Mouse (Mus musculus): ENCODE results near the gene Col4a3. TPM values are rescaled to one million over a fixed set of nuclear protein-coding genes. Genes with fewer than 3 reads are reported as not detected.

Gene Col4a3
- polyA plus RNA-seq, 1 experiment from 2014 or later = 21.9 TPM

- 25% methylated on average over 5 of the region's 5 CpGs for WGBS
- Histone ChIP-seq H3K9ac (ENCODE audit: low read depth, low read length) (no peak overlapping the region), H3K4me3 (replicated peaks; ENCODE audit: low read depth, low read length) (no peak overlapping the region), H3K4me2 (ENCODE audit: low read length) (no peak overlapping the region), H3K9me3 (replicated peaks; ENCODE audit: low read length) (no peaks in the 10 kb centered on the region), H3K27ac (peak overlapping the region; percentile 74), H3K4me1 (replicated peaks; ENCODE audit: insufficient read depth, low read length) (peaks cover 19% of the 10 kb centered on the region), H3K27me3 (ENCODE audit: insufficient read depth, low read length) (no peaks in the 10 kb centered on the region), H3K36me3 (ENCODE audit: insufficient read depth, low read length) (no peaks in the 10 kb centered on the region)
- DNase-seq (ENCODE audit: low spot score) (no peak), ATAC-seq (replicated peaks; ENCODE audit: low FRiP score, low read depth) (no peak; the same call in 1 of the 2 replicates)
- TF ChIP-seq CTCF (IDR thresholded peaks at IDR 0.05; ENCODE audit: low read depth) = no peak
Observed at GRCm38 (mm10) chr1:82618001-82618400, 31.3 kb downstream of the Col4a3 start.

GRCm38 (mm10) chr1:82618592-82618991, 31.9 kb downstream of the Col4a3 start:
- 62% methylated on average over 5 of the region's 5 CpGs for WGBS
- H3K4me3 ChIP-seq (replicated peaks; ENCODE audit: low read depth, low read length) = no peak overlapping the region
- H3K36me3 ChIP-seq (ENCODE audit: insufficient read depth, low read length) = no peaks in the 10 kb centered on the region
- peak overlapping the region; percentile 74 for H3K27ac ChIP-seq
- H3K27me3 ChIP-seq (ENCODE audit: insufficient read depth, low read length) = no peaks in the 10 kb centered on the region
- no peak for TF ChIP-seq CTCF (IDR thresholded peaks at IDR 0.05; ENCODE audit: low read depth)
- no peak for DNase-seq (ENCODE audit: low spot score)
- peaks cover 19% of the 10 kb centered on the region for H3K4me1 ChIP-seq (replicated peaks; ENCODE audit: insufficient read depth, low read length)
- H3K4me2 ChIP-seq (ENCODE audit: low read length) = no peak overlapping the region
- no peak overlapping the region for H3K9ac ChIP-seq (ENCODE audit: low read depth, low read length)
- no peaks in the 10 kb centered on the region for H3K9me3 ChIP-seq (replicated peaks; ENCODE audit: low read length)
- peak; percentile 66 for ATAC-seq (replicated peaks; ENCODE audit: low FRiP score, low read depth)

GRCm38 (mm10) chr1:82619981-82620380, 33.3 kb downstream of the Col4a3 start:
- DNase-seq (ENCODE audit: low spot score) (no peak), ATAC-seq (replicated peaks; ENCODE audit: low FRiP score, low read depth) (no peak)
- Histone ChIP-seq H3K4me3 (replicated peaks; ENCODE audit: low read depth, low read length) (no peak overlapping the region), H3K36me3 (ENCODE audit: insufficient read depth, low read length) (no peaks in the 10 kb centered on the region), H3K27ac (no peak overlapping the region), H3K4me2 (ENCODE audit: low read length) (no peak overlapping the region), H3K27me3 (ENCODE audit: insufficient read depth, low read length) (no peaks in the 10 kb centered on the region), H3K4me1 (replicated peaks; ENCODE audit: insufficient read depth, low read length) (peaks cover 19% of the 10 kb centered on the region), H3K9ac (ENCODE audit: low read depth, low read length) (no peak overlapping the region), H3K9me3 (replicated peaks; ENCODE audit: low read length) (no peaks in the 10 kb centered on the region)
- no peak for TF ChIP-seq CTCF (IDR thresholded peaks at IDR 0.05; ENCODE audit: low read depth)
- 87% methylated on average over 5 of the region's 5 CpGs for WGBS

DNA sequence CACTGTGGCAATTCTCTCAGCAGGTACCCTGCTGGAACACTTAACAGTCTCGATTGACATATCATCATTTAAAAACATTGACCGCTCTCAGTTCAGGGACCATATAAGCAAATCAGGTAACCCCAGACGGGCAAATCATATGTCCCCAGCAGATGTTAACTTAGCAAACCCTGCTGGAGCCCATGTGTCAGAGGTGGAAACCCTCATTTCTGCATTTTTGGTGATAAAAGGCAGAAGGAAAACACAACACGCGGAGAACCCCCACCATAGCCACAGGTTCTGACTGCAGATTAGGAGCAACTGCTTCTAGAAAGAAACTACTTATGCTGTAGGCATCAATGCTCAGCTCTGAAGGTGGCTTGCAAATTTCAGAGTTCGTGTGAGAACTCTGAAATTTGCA, 38.2 kb downstream of the Col4a3 start:
- Histone ChIP-seq H3K4me2 (ENCODE audit: low read length) (no peak overlapping the region), H3K27me3 (ENCODE audit: insufficient read depth, low read length) (no peaks in the 10 kb centered on the region), H3K36me3 (ENCODE audit: insufficient read depth, low read length) (no peaks in the 10 kb centered on the region), H3K9me3 (replicated peaks; ENCODE audit: low read length) (no peaks in the 10 kb centered on the region), H3K9ac (ENCODE audit: low read depth, low read length) (no peak overlapping the region), H3K27ac (no peak overlapping the region), H3K4me3 (replicated peaks; ENCODE audit: low read depth, low read length) (no peak overlapping the region), H3K4me1 (replicated peaks; ENCODE audit: insufficient read depth, low read length) (no peaks in the 10 kb centered on the region)
- no peak for TF ChIP-seq CTCF (IDR thresholded peaks at IDR 0.05; ENCODE audit: low read depth)
- no peak for DNase-seq (ENCODE audit: low spot score)
- ATAC-seq (replicated peaks; ENCODE audit: low FRiP score, low read depth) = no peak
- 83% methylated on average over 6 of the region's 6 CpGs for WGBS

DNA sequence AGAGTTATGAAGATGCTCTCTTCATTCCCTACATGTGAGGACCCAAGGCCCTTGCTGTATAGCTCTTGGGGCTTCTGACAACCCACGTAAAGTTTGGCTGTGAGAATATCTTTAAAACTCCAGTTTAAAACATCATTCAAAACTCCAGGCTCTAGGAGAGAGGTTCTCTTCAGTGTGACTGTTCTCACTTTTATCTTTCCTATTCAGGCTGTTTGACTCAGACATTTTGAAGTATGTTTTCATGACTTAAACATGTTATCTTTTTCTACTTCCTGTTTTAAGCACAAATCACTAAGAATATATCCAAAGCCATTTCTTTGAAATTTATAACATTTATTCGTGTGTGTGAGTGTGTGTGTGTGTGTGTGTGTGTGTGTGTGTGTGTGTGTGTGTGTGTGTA, 38.8 kb downstream of the Col4a3 start:
- no peak overlapping the region for H3K27ac ChIP-seq
- H3K27me3 ChIP-seq (ENCODE audit: insufficient read depth, low read length) = no peaks in the 10 kb centered on the region
- no peak overlapping the region for H3K9ac ChIP-seq (ENCODE audit: low read depth, low read length)
- no peaks in the 10 kb centered on the region for H3K9me3 ChIP-seq (replicated peaks; ENCODE audit: low read length)
- ATAC-seq (replicated peaks; ENCODE audit: low FRiP score, low read depth) (no peak), DNase-seq (ENCODE audit: low spot score) (no peak)
- no peak overlapping the region for H3K4me3 ChIP-seq (replicated peaks; ENCODE audit: low read depth, low read length)
- H3K36me3 ChIP-seq (ENCODE audit: insufficient read depth, low read length) = no peaks in the 10 kb centered on the region
- H3K4me2 ChIP-seq (ENCODE audit: low read length) = no peak overlapping the region
- no peak for TF ChIP-seq CTCF (IDR thresholded peaks at IDR 0.05; ENCODE audit: low read depth)
- H3K4me1 ChIP-seq (replicated peaks; ENCODE audit: insufficient read depth, low read length) = no peaks in the 10 kb centered on the region
- WGBS = 59% methylated on average over 2 of the region's 2 CpGs

DNA sequence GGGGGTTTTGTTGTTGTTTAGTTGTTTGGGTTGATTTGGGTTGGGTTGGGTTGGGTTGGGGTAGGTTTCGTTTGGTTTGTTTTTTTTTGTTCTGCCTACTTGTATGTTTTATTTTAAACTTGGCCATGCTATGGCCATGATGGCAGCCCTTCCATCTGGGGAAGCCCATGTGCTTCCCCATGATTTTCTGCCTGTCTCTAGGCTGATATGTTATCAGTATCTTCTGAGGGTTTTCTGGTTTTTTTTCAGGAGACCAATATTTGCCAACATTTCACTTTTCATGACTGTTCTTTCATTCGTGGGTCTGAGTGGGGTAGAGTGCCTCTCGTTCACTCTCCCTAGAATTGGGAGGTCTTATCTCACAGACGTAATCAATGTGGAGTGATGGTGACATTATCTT, 40.9 kb downstream of the Col4a3 start:
- no peaks in the 10 kb centered on the region for H3K36me3 ChIP-seq (ENCODE audit: insufficient read depth, low read length)
- H3K9ac ChIP-seq (ENCODE audit: low read depth, low read length) = no peak overlapping the region
- DNase-seq (ENCODE audit: low spot score) (no peak), ATAC-seq (replicated peaks; ENCODE audit: low FRiP score, low read depth) (no peak)
- no peak overlapping the region for H3K4me3 ChIP-seq (replicated peaks; ENCODE audit: low read depth, low read length)
- 83% methylated on average over 4 of the region's 4 CpGs for WGBS
- H3K4me2 ChIP-seq (ENCODE audit: low read length) = no peak overlapping the region
- no peaks in the 10 kb centered on the region for H3K4me1 ChIP-seq (replicated peaks; ENCODE audit: insufficient read depth, low read length)
- no peaks in the 10 kb centered on the region for H3K27me3 ChIP-seq (ENCODE audit: insufficient read depth, low read length)
- no peaks in the 10 kb centered on the region for H3K9me3 ChIP-seq (replicated peaks; ENCODE audit: low read length)
- no peak overlapping the region for H3K27ac ChIP-seq
- no peak for TF ChIP-seq CTCF (IDR thresholded peaks at IDR 0.05; ENCODE audit: low read depth)

DNA sequence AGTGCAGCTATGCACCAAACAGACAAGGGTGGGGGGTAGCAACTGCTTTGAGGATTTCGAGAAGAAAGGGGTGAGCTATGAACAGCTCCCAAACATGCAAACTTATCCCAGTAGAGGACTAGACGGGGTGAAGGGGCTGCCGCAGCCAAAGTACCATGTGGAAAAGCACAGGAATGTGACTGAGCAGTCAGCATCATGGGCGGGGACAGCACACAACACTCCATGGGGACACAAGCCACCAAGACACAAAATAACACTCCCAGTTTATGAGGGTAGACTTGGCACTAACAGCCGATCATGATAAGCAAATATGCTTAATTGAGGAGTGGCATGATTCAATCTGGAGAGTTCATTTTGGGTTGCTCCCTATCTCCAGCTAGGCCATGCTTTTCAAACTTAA, 42.8 kb downstream of the Col4a3 start:
- no peak for TF ChIP-seq CTCF (IDR thresholded peaks at IDR 0.05; ENCODE audit: low read depth)
- DNase-seq (ENCODE audit: low spot score) (no peak), ATAC-seq (replicated peaks; ENCODE audit: low FRiP score, low read depth) (no peak)
- no peaks in the 10 kb centered on the region for H3K4me1 ChIP-seq (replicated peaks; ENCODE audit: insufficient read depth, low read length)
- no peaks in the 10 kb centered on the region for H3K27me3 ChIP-seq (ENCODE audit: insufficient read depth, low read length)
- no peaks in the 10 kb centered on the region for H3K36me3 ChIP-seq (ENCODE audit: insufficient read depth, low read length)
- WGBS = 80% methylated on average over 5 of the region's 5 CpGs
- no peaks in the 10 kb centered on the region for H3K9me3 ChIP-seq (replicated peaks; ENCODE audit: low read length)
- H3K4me3 ChIP-seq (replicated peaks; ENCODE audit: low read depth, low read length) = no peak overlapping the region
- no peak overlapping the region for H3K4me2 ChIP-seq (ENCODE audit: low read length)
- no peak overlapping the region for H3K27ac ChIP-seq
- no peak overlapping the region for H3K9ac ChIP-seq (ENCODE audit: low read depth, low read length)

All from kidney, postnatal 0 days (tissue).